Mouse (Mus musculus): ENCODE data around the gene Olfr721-ps1.

The Olfr721-ps1 gene

DNA sequence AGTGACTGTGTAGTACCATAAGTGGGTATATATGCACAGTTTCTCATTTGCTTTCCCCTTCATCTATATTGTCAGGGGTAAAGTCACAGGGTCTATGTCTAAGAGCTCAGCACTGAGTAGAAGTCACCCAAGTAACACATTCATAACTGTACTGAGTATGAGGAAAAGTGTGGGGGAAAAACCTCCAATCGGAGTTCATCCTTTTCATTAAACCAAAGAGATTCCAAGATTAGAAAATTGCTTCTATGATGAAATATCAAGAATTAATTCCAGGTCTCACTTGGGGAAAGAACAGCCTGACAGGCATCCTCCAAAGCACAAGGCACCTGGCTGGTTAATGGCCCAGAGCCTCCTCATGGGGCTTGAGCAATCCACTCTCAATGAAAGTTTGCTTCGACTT is at the start of gene Olfr721-ps1:
Olfr721-ps1 (plus strand) TSS at position 301 of the 400 bp plus-strand sequence.
- DNase-seq (ENCODE audit: low read depth, low spot score): no peak

DNA sequence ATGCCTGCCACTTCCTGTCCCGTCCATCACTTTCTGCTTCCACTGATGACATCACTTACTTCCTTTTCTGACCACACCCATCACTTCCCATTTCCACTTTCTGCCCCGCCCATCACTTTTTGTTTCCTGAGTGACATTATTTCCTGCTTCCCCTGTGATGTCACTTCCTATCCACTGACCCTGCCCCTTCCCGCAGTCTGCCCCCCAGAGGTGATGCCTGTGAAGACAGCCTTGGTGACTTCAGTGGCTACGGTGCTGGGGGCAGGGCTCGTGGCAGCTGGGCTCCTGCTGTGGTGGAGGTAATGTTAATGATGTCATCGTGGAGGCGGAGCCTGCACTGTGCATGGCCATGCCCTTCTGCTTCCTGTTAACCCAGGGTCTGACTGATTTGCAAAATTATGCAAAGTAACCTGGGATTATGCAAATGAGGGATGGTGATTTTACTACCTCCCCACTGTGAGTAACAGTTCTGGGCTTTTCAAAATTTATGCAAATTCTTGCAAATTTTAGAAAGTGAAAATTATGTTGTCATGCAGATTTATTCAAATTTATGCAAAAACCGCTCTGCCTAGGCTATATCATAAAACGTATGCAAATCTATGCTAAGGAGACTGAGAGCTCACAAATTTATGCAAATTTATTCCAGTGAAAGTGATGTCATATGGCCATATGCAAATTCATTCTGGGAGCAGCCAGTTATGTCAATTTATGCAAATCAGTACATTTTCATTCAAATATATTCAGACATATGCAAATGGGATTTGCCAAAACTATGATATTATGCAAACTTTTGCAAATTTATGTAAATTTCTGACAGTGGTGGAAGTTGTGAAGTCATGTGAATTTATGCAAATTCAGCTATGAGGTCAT is 49.1 kb upstream of the Olfr721-ps1 start:
- no peak for DNase-seq (ENCODE audit: low read depth, low spot score)

GRCm38 (mm10) chr14:14352606-14353005 is 48.5 kb upstream of the Olfr721-ps1 start:
- no peak for DNase-seq (ENCODE audit: low read depth, low spot score)

DNA sequence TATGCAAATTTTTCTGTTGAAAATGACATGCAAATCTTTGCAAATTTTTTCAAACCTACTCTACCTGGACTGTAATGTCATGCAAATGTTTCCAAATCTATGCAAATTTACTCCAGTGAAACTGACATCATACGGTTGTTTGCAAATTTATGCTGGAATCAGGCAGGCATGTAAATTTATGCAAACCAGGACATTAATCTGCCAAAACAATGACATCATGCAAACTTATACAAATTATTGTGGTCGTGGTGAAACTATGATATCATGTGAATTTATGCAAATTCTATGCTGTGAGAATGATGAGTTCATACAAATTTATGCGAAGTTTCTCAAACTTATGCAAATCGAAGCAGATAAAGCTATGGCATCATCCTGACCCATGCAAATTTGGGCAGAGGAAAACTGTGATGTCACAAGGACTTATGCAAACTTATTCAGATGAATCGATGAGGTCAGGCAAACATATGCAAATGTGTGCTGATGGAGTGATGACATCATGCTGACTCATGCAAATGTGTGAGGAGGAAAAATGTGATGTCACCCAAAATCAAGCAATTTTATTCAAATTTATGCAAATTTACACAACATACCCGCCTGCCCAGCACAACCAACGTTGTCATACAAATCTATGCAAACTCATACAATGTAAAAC is 47.9 kb upstream of the Olfr721-ps1 start:
- no peak for DNase-seq (ENCODE audit: low read depth, low spot score)

DNA sequence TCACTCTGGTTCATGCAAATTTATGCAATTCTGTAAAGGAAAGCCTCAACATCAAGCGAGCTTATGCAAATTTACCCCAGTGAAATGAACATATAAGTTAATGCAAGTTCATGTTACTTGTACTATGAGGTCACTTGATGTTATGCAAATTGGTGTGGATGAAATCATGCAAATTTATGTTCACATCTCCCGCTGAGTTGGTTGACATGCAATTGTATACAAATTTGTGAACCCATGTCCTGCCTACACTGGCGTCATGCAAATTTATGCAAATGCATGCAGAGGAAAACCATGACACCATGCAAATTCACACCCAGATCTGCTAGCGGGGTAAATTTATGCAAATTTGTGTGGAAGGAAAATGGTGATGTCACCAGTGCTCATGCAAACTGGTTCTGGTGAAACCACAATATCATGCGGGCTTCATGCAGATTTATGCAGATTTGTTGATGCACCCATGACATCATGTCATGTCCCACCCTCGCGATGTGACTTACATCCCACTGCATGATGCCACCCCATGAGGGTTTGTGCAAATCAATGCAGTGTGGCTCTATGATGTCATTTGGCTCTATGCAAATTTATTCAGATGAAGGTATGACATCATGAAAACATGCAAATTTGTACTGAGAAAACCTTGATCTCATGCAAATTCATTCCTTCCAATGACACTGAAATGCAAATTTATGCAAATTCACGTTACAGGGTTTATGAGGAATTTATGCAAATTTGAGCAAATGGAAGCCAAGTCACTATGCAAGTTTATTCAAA is 47.2 kb upstream of the Olfr721-ps1 start:
- DNase-seq (ENCODE audit: low read depth, low spot score): no peak

- no peak for DNase-seq (ENCODE audit: low read depth, low spot score)
These were observed 46.4 kb upstream of the Olfr721-ps1 start for GRCm38 (mm10) chr14:14354511-14355359.

DNA sequence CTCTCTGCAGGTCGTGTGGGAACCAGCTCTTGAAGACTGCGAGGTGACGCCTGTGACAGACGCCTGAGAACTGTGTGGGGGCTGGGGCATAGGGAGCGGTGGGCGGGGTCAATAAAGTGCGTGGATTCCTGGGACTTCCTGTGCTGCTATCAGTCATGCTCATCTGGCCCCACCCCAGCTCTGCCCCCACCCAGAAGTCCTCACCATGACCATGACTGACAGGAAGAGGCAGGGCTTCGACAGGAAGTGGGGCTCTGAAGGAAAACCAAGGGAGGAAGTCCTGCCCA is 45.8 kb upstream of the Olfr721-ps1 start:
- no peak for DNase-seq (ENCODE audit: low read depth, low spot score)

GRCm38 (mm10) chr14:14395535-14395934 is 5.6 kb upstream of the Olfr721-ps1 start:
- no peak for DNase-seq (ENCODE audit: low read depth, low spot score)

DNA sequence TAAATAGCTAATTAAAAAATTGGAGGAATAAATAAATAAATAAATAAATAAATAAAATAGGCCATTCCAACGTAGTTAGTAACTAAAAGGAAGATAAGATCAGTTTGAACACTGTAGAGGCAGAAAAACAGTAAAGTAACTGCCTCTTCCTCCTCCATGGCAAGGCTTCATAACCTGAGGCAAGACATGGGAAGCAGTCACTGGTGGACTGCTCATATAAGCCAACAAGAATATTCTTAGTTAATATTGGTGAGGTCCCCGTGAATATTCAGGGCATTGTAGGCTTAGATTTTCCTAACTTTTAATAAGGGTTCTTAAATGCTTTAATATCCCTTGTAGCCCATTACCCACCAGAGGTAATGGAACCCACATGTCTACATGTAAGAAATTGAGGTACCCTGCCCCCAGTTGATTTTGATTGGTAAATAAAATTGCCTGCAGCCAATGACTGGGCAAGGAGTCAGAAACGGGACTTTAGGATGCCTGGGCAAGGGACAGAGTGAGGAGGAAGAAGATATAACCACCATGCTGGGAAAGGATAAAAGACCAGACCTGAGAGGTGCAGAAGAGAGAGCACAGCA is 35.1 kb downstream of the Olfr721-ps1 start:
- DNase-seq (ENCODE audit: low read depth, low spot score): no peak
